Mouse (Mus musculus) ES-E14 (cell line): ENCODE measurements around the gene Cd300lf. TPM values are rescaled to one million over a fixed set of nuclear protein-coding genes. Genes with fewer than 3 reads are reported as not detected.

Source experiments
- DNase-seq: peaks from one replicate; pipeline ENCODE4 v3.0.0-alpha.2; 2013; ENCODE audit warnings: low read depth, low spot score
- H3K27ac ChIP-seq: 2 replicates; pipeline ENCODE4 v1.5.1; 2012; ENCODE audit warnings: low read depth, mild to moderate bottlenecking, low read length, moderate library complexity, mixed read lengths; ENCODE audit not compliant: poor library complexity, insufficient read depth, severe bottlenecking
- H3K36me3 ChIP-seq: 2 replicates; pipeline ENCODE4 v1.6.1; 2012; ENCODE audit warnings: mild to moderate bottlenecking, low read length, moderate library complexity, mixed read lengths; ENCODE audit not compliant: control insufficient read depth, poor library complexity, insufficient read depth, severe bottlenecking
- H3K4me1 ChIP-seq, 2 experiments: fragments of 150-350 bp in 1 of 2; sonication (generic) in 1 of 2; 2 replicates each; pipeline ENCODE4 v1.6.1; 2012; ENCODE audit warnings: low read length in 2 of 2, mild to moderate bottlenecking in 1 of 2, mixed read lengths in 1 of 2; ENCODE audit not compliant: control insufficient read depth in 2 of 2, insufficient read depth in 2 of 2, poor library complexity in 1 of 2
- H3K4me3 ChIP-seq, 2 experiments: fragments of 150-350 bp in 1 of 2; sonication (generic) in 1 of 2; 2 replicates each; pipeline ENCODE4 v1.5.1; 2012; ENCODE audit warnings: low read length in 2 of 2, low read depth in 1 of 2, mild to moderate bottlenecking in 1 of 2, mixed read lengths in 1 of 2; ENCODE audit not compliant: insufficient read depth in 1 of 2, poor library complexity in 1 of 2, severe bottlenecking in 1 of 2
- H3K9ac ChIP-seq: 2 replicates; pipeline ENCODE4 v1.6.1; 2012; ENCODE audit warnings: low read depth, mild to moderate bottlenecking, low read length, mixed read lengths; ENCODE audit not compliant: poor library complexity, insufficient read depth, severe bottlenecking
- H3K9me3 ChIP-seq: fragments of 150-350 bp; sonication (generic); 2 replicates; pipeline ENCODE4 v1.6.1; 2012; ENCODE audit warnings: low read depth, mild to moderate bottlenecking, low read length; ENCODE audit not compliant: control insufficient read depth, insufficient read depth
- CHD2 ChIP-seq: IDR thresholded peaks from 2 replicates; pipeline ENCODE4 v1.6.1; 2014; ENCODE audit warnings: mild to moderate bottlenecking, low read depth, low read length, inconsistent platforms
- HCFC1 ChIP-seq: IDR thresholded peaks from 2 replicates; pipeline ENCODE4 v1.6.1; 2012; ENCODE audit warnings: low read length, inconsistent platforms, borderline replicate concordance; ENCODE audit not compliant: insufficient read depth
- MAFK ChIP-seq: IDR thresholded peaks from 2 replicates; pipeline ENCODE4 v1.6.1; 2014; ENCODE audit warnings: mild to moderate bottlenecking, low read depth, low read length, inconsistent platforms; ENCODE audit not compliant: insufficient read depth
- ZC3H11A ChIP-seq: IDR thresholded peaks from 2 replicates; pipeline ENCODE4 v1.6.1; 2012; ENCODE audit warnings: low read depth, mild to moderate bottlenecking, inconsistent platforms, low read length, borderline replicate concordance
- ZNF384 ChIP-seq: IDR thresholded peaks from 2 replicates; pipeline ENCODE4 v1.6.1; 2012; ENCODE audit warnings: low read depth, low read length, inconsistent platforms
- in situ Hi-C, 2 experiments: fragments of 600-800 bp; cut with MboI; formaldehyde crosslinking; loops; one replicate each; pipeline ENCODE4 v1.15.1; 2025; ENCODE audit warnings: low sequenced_read_pairs in 2 of 2, inconsistent platforms in 1 of 2; ENCODE audit not compliant: unreplicated experiment in 2 of 2
- total RNA-seq: library from RNA; depleted of rRNA; stranded (reverse); fragments of 300-350 nt; gene quantifications from 2 replicates; pipeline ENCODE4 v1.2.3, GENCODE M21; 2012

Gene Cd300lf
- total RNA-seq, 1 experiment = 0.40 TPM

DNA sequence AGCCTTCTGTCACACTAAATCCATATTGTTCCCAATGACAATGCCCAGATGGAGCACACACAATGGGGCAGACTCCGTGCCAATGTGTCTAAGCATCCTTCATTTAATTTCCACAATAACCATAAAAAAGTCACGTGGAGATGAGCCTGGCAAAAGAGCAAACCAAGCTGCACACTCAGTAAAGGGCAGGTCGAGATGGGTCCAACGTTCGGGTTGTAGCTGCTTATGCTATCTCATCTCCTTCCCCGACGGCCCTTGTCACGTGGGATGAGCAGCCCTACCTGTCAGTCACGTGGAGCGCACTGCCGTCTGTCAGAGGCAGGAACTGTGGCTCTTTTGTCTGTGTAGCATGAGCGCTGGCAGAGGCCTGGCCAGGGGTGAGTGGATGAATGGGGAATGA lies 49.2 kb downstream of the Cd300lf start:
- Histone ChIP-seq H3K9ac (no peak overlapping the region), H3K9me3 (no peaks in the 10 kb centered on the region), H3K4me1 (peaks cover 0 to 2% of the 10 kb centered on the region in 2 experiments; a peak in 2 of 4 replicates), H3K27ac (no peak overlapping the region), H3K4me3 (no peak overlapping the region), H3K36me3 (no peaks in the 10 kb centered on the region)
- no peak for TF ChIP-seq ZNF384
- in situ Hi-C loops = no loop called here
- no peak for DNase-seq

DNA sequence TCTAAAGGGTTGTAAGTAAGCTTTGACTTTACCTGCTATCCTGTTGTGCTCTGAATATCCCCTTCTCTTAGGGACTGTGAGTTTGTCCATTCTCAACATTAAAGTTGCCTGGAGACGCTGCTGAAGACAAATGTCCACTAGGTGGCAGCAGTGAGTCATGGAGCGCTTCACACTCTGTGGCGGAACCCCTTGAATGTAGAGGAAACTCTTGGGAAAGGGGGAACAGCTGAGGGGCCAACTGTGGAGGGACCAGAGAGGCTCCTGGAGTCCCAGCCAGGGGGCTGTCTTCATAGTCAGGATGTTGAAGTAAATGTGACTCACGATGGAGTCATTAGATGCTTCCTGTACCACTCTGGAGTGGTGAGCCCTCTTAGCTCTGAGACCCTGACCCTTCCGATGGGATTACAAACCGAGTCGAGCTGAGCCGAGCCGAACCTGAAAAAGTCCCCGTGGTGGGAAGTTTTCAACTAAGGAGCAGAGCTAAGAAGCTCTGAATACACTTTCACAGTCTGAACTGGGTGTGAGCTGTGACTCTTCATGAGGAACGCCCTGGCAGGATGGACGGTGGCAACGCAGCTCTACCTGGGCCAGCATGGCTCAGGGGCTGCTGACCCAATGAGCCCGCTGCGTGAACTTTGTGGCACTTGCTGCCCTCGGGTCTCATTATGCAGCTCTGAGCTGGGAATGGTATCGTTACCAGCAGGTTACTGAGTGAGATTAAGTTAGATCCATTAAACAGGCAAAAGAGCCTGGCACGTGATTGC lies 50.2 kb downstream of the Cd300lf start:
- peaks cover 0 to 2% of the 10 kb centered on the region in 2 experiments; a peak in 1 of 4 replicates for H3K4me1 ChIP-seq
- DNase-seq = peak; percentile 74
- H3K4me3 ChIP-seq = no peak overlapping the region
- H3K27ac ChIP-seq = no peak overlapping the region; the same call in 1 of the 2 replicates
- in situ Hi-C loops = no loop called here
- H3K36me3 ChIP-seq = no peaks in the 10 kb centered on the region
- H3K9me3 ChIP-seq = no peaks in the 10 kb centered on the region
- no peak overlapping the region for H3K9ac ChIP-seq
- TF ChIP-seq ZNF384 (no peak), MAFK (no peak), ZC3H11A (no peak), HCFC1 (no peak), CHD2 (no peak)

GRCm38 (mm10) chr11:115082196-115082595 lies 51.6 kb downstream of the Cd300lf start:
- no peaks in the 10 kb centered on the region for H3K36me3 ChIP-seq
- no peak overlapping the region for H3K9ac ChIP-seq
- no peak for DNase-seq
- no peak for TF ChIP-seq MAFK
- no peak for TF ChIP-seq ZC3H11A
- TF ChIP-seq CHD2 = no peak
- no peak for TF ChIP-seq ZNF384
- TF ChIP-seq HCFC1 = no peak
- in situ Hi-C loops = no loop called here
- H3K4me3 ChIP-seq = no peak overlapping the region
- H3K4me1 ChIP-seq = peaks cover 0 to 2% of the 10 kb centered on the region in 2 experiments; a peak in 1 of 4 replicates
- H3K27ac ChIP-seq = no peak overlapping the region
- H3K9me3 ChIP-seq = no peaks in the 10 kb centered on the region

- Histone ChIP-seq H3K27ac (no peak overlapping the region), H3K36me3 (no peaks in the 10 kb centered on the region), H3K4me3 (no peak overlapping the region), H3K9me3 (no peaks in the 10 kb centered on the region), H3K4me1 (peaks cover 0 to 2% of the 10 kb centered on the region in 2 experiments; a peak in 1 of 4 replicates), H3K9ac (no peak overlapping the region)
- no peak for TF ChIP-seq ZNF384
- DNase-seq = no peak
- in situ Hi-C loops = no loop called here
These were observed 52.4 kb downstream of the Cd300lf start for GRCm38 (mm10) chr11:115081373-115081772.

- no peak overlapping the region for H3K9ac ChIP-seq
- peak; percentile 59 for DNase-seq
- H3K36me3 ChIP-seq = no peaks in the 10 kb centered on the region
- H3K9me3 ChIP-seq = no peaks in the 10 kb centered on the region
- no peak overlapping the region for H3K4me3 ChIP-seq
- no peak overlapping the region for H3K27ac ChIP-seq
- TF ChIP-seq ZNF384 (no peak), ZC3H11A (peak; percentile 9; the same call in 1 of the 2 replicates), MAFK (peak; percentile 42; the same call in 1 of the 2 replicates)
- in situ Hi-C loops = no loop called here
- H3K4me1 ChIP-seq = peaks cover 0 to 2% of the 10 kb centered on the region in 2 experiments; a peak in 1 of 4 replicates
These were observed 52.9 kb downstream of the Cd300lf start for GRCm38 (mm10) chr11:115080886-115081285.
